Mouse (Mus musculus): ENCODE results near the gene Apba3.

DNA sequence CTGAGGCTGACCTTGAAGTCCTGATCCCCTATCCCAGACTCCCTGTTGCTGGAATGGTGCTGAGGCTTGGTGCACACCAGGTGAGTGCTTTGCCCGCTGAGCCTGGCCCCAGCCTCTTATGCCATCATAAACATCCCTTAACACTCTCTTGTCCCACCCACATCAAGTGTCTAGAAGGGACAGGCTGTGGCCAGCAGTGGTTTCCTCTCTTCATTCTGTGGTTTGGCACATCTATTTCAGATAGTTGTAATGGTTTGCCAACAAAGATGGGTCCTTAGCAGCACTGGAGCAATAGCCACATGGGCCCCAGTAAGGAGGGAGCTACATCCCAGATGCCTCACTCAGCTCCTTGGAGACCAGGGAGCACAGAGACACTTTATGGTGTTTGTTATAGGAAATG, 11.9 kb upstream of the Apba3 start:
- TF ChIP-seq POLR2A (IDR thresholded peaks at IDR 0.05; ENCODE audit: borderline replicate concordance, control insufficient read depth, low read depth, low read length) (no peak), CTCF (IDR thresholded peaks at IDR 0.05; ENCODE audit: control insufficient read depth, insufficient read depth, low read length) (no peak)
